Mouse (Mus musculus): ENCODE results near the gene Ppil3. TPM values are rescaled to one million over a fixed set of nuclear protein-coding genes. Genes with fewer than 3 reads are reported as not detected.

Gene Ppil3
- 9.5 TPM for polyA plus RNA-seq (2015; fragmentation: Illumina TruSeq; extraction: RNeasy Lipid Tissue Mini Kit (QIAGEN cat#74804); ENCODE audit: insufficient read depth, low read depth, low replicate concordance)

GRCm38 (mm10) chr1:58445143-58445722 is at the start of gene Ppil3, which contains the start of gene Nif3l1:
Ppil3 (minus strand) TSS chr1:58445486.
Nif3l1 (plus strand) TSS chr1:58445151.

GRCm38 (mm10) chr1:58423371-58424248 is 21.7 kb downstream of the Ppil3 start, which contains the start of gene Clk1:
Clk1 (minus strand) TSS chr1:58424066.

GRCm38 (mm10) chr1:58392652-58393283 is 52.5 kb downstream of the Ppil3 start, which contains the start of gene Bzw1:
Bzw1 (plus strand) TSS chr1:58392898.

Other genes with a start within 250 kb of the Ppil3 start
- gene Aox4, start 235.1 kb downstream of the Ppil3 start, polyA plus RNA-seq (2015; fragmentation: Illumina TruSeq; extraction: RNeasy Lipid Tissue Mini Kit (QIAGEN cat#74804); ENCODE audit: insufficient read depth, low read depth, low replicate concordance): not detected
- gene Aox2, start 167.2 kb downstream of the Ppil3 start, polyA plus RNA-seq (2015; fragmentation: Illumina TruSeq; extraction: RNeasy Lipid Tissue Mini Kit (QIAGEN cat#74804); ENCODE audit: insufficient read depth, low read depth, low replicate concordance): not detected
- 14.6 TPM for gene Bzw1, start 52.6 kb downstream of the Ppil3 start, polyA plus RNA-seq (2015; fragmentation: Illumina TruSeq; extraction: RNeasy Lipid Tissue Mini Kit (QIAGEN cat#74804); ENCODE audit: insufficient read depth, low read depth, low replicate concordance)
- gene Clk1, start 21.4 kb downstream of the Ppil3 start, polyA plus RNA-seq (2015; fragmentation: Illumina TruSeq; extraction: RNeasy Lipid Tissue Mini Kit (QIAGEN cat#74804); ENCODE audit: insufficient read depth, low read depth, low replicate concordance): 140 TPM
- gene Nif3l1, start 335 bp downstream of the Ppil3 start, polyA plus RNA-seq (2015; fragmentation: Illumina TruSeq; extraction: RNeasy Lipid Tissue Mini Kit (QIAGEN cat#74804); ENCODE audit: insufficient read depth, low read depth, low replicate concordance): 2.8 TPM
- 3.0 TPM for gene Orc2, start 59.6 kb upstream of the Ppil3 start, polyA plus RNA-seq (2015; fragmentation: Illumina TruSeq; extraction: RNeasy Lipid Tissue Mini Kit (QIAGEN cat#74804); ENCODE audit: insufficient read depth, low read depth, low replicate concordance)
- 1.5 TPM for gene Fam126b, start 140.8 kb upstream of the Ppil3 start, polyA plus RNA-seq (2015; fragmentation: Illumina TruSeq; extraction: RNeasy Lipid Tissue Mini Kit (QIAGEN cat#74804); ENCODE audit: insufficient read depth, low read depth, low replicate concordance)
- gene Ndufb3, start 140.9 kb upstream of the Ppil3 start, polyA plus RNA-seq (2015; fragmentation: Illumina TruSeq; extraction: RNeasy Lipid Tissue Mini Kit (QIAGEN cat#74804); ENCODE audit: insufficient read depth, low read depth, low replicate concordance): 17.7 TPM